Mouse (Mus musculus) spleen, postnatal 14 days (tissue): ENCODE data around the gene Ankrd52.

Source experiments
- DNase-seq, 2 experiments: peaks; one replicate each; pipeline ENCODE4 v3.0.0; 2021 to 2022; ENCODE audit warnings: low spot score in 2 of 2

Gene Ankrd52

GRCm38 (mm10) chr10:128401638-128402037 lies 24.7 kb downstream of the Ankrd52 start:
- DNase-seq, result no peak

GRCm38 (mm10) chr10:128403931-128404330 lies 27.0 kb downstream of the Ankrd52 start:
- DNase-seq, result no peak

GRCm38 (mm10) chr10:128408591-128409535 lies 31.9 kb downstream of the Ankrd52 start:
- peak in 1 of 2 experiments; percentile 13 for DNase-seq

- peak; percentile 93 to 95 for DNase-seq
Observed at GRCm38 (mm10) chr10:128409692-128410559, 33.0 kb downstream of the Ankrd52 start.

- no peak for DNase-seq
Observed at GRCm38 (mm10) chr10:128410560-128410845, 33.6 kb downstream of the Ankrd52 start.

- peak; percentile 94 to 96 for DNase-seq
Observed at GRCm38 (mm10) chr10:128411211-128412054, 34.5 kb downstream of the Ankrd52 start, which contains the start of the genes Nabp2 and Rnf41. Nabp2 (minus strand) TSS chr10:128411492. Rnf41 (plus strand) TSS chr10:128411657.

- DNase-seq, result no peak
Observed at GRCm38 (mm10) chr10:128412055-128412381, 35.1 kb downstream of the Ankrd52 start.

- DNase-seq, result no peak
Observed at GRCm38 (mm10) chr10:128412558-128412957, 35.6 kb downstream of the Ankrd52 start.

- no peak for DNase-seq
Observed at GRCm38 (mm10) chr10:128413076-128413475, 36.2 kb downstream of the Ankrd52 start.

DNA sequence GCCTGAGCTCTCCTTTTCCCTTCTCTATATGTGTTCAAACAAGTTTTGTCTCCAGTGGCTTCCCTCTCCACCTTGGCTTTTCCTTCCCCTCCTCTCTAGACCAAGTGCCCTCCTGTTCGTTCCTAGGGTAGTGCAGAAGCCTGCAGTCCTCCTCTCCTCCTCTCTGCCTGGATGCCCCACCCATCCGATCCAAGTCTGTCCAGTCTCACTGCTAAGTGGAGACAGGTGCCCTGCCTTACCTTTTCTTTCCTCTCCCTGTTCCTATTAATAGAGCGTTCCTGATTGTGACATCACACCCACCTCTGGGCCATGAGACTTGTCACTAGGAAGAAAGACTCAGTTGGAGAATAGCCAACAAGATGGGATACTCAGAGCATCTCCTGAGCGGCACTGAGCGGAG lies 37.9 kb downstream of the Ankrd52 start:
- no peak for DNase-seq

GRCm38 (mm10) chr10:128422426-128422825 lies 45.5 kb downstream of the Ankrd52 start:
- no peak for DNase-seq

DNA sequence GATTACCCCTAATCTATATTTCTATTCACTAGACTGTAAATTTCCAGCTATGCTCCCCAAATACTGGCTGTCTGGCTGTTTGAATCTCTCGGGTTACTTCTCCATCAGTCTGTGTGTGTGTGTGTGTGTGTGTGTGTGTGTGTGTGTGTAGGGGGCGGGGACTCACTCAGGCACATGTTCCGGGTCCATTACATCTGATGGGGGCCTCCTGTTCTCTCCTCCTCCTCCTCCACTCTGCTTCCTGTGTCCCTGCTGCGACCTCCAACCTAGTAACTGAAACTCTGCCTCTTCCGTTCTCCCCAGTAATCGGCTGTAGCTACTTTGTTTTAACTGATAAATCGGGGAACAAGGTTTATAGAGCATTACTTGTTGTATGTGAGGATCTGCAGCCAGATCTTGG lies 47.7 kb downstream of the Ankrd52 start:
- DNase-seq, result no peak

GRCm38 (mm10) chr10:128425260-128425659 lies 48.3 kb downstream of the Ankrd52 start:
- no peak for DNase-seq

DNA sequence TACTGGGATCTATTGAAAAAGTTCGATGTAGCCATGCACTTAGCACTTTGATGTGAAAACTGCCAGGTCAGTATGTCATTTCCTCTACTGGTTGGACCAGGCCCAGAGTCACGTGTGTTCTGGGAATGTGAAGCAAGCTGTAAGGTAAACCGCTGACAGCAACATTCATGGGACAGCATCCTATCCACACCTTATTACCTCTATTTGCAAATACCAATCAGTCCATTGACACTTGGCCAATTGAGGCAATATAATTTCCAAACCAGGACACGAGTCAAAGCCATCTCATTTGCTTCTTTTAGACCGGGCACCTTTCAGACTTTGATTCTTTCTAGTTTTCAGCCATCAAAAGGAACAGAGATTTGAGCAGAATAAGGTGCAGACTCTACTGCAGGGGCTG lies 52.1 kb downstream of the Ankrd52 start:
- DNase-seq, result no peak

DNA sequence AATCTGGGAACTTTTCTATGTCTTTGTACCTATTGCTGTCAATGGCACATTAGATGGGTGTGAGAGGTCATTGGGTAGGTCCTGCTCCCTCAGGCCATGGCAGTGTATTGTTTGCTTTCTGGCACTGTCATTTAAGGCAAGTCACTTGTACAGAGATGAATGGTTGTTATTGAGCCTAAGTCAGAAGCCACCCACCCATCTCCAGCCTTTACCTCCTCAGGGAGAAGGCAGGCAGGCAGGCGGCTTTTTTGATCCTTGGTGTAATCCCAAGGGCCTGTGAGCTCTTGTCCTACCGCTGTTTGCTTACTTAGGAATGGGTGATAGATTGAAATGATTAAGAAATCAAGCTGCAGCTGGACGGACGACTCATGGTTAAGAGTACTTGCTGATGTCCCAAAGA lies 52.5 kb downstream of the Ankrd52 start:
- no peak for DNase-seq

DNA sequence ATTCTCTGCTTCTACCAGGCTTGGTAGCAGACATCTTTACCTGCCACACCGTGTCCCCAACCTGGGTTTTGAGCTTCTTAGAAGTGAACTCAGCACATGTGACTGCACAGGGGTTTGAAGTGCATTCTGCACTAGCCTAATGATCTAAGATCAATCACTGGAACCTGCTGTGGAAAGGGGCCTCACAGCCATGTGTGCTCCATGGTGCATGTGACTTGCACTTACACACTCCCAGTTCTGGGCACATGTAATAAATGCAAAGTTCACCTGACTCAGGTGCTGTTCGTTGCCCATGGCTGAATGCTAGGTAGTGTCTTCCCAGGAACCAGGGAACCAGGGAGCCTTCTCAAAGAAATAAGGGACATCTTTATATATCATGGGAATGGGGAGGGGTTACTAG lies 56.5 kb downstream of the Ankrd52 start:
- DNase-seq, result no peak

DNA sequence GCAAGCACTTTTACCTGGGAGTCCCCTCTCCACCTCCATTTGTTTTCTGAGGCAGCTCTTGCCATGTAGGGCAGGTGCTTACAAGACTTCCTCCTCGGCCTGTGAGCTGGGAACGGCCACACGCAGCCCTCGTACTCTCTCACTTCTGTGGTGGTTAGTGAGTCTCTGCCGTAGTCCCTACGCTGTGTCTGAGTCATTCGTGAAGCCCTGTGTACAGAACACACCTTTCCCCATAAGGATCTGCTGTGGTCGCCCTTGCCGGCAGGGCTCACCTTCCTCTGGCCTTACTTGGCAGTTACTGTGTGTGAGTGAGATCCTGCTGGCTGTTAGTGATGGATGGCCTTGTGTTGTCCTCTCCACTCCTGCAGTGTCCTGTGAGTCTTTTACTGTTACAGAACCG lies 57.8 kb downstream of the Ankrd52 start:
- DNase-seq, result no peak

- DNase-seq, result no peak
Observed at GRCm38 (mm10) chr10:128435186-128435823, 58.4 kb downstream of the Ankrd52 start.

GRCm38 (mm10) chr10:128435873-128436272 lies 59.0 kb downstream of the Ankrd52 start:
- DNase-seq, result no peak

DNA sequence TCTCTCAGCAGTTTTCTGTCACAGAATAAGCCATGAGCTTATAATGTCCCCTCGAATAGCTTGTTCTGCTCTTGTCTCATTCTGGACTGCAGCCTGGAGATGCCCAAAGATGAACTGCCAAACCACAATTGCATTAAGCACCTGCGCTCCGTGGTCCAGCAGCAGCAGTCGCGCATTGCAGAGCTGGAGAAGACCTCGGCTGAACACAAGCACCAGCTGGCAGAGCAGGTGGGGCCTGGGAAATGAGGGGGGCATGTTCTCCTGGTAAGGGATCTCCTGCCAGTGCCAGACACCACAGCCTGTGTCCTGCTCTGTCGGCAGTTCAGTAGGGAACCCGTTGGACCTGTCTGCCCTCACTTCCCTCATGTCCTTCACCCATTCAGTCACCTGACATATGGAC lies 59.5 kb downstream of the Ankrd52 start:
- DNase-seq, result no peak

GRCm38 (mm10) chr10:128438675-128439279 lies 61.9 kb downstream of the Ankrd52 start:
- peak; percentile 20 to 41 for DNase-seq
